Mouse (Mus musculus) MEL (cell line): ENCODE measurements at regions not wholly inside any gene's neighbourhood (a gene's known extent, or its start where the extent isn't known, plus 50 kb on each side); places are given as distances from the start of the nearest gene placed in this dataset.

ENCODE experiments used
- DNase-seq: peaks from one replicate; pipeline ENCODE4 v3.0.0; 2011; ENCODE audit warnings: low read depth, low spot score
- H3K27ac ChIP-seq: 2 replicates; pipeline ENCODE4 v1.5.1; 2012; ENCODE audit warnings: low read depth, mild to moderate bottlenecking, control low read depth, low read length, moderate library complexity; ENCODE audit not compliant: control insufficient read depth
- H3K27me3 ChIP-seq, 2 experiments: fragments of 150-350 bp in 1 of 2; sonication (generic) in 1 of 2; 2 replicates each; pipeline ENCODE4 v1.6.1; 2012; ENCODE audit warnings: low read length in 2 of 2, mild to moderate bottlenecking in 2 of 2, improper control_type of control experiment in 1 of 2, moderate library complexity in 1 of 2; ENCODE audit not compliant: insufficient read depth in 2 of 2, control insufficient read depth in 1 of 2
- H3K36me3 ChIP-seq, 2 experiments: 2 replicates each; pipeline ENCODE4 v1.6.1; 2012 to 2014; ENCODE audit warnings: low read length in 2 of 2, improper control_type of control experiment in 1 of 2, inconsistent platforms in 1 of 2, mild to moderate bottlenecking in 1 of 2; ENCODE audit not compliant: insufficient read depth in 2 of 2, control insufficient read depth in 1 of 2
- H3K4me1 ChIP-seq, 2 experiments: fragments of 150-350 bp in 1 of 2; sonication (generic) in 1 of 2; 2 replicates each; pipeline ENCODE4 v1.6.1; 2012; ENCODE audit warnings: low read length in 2 of 2, improper control_type of control experiment in 1 of 2, mild to moderate bottlenecking in 1 of 2; ENCODE audit not compliant: insufficient read depth in 2 of 2, control insufficient read depth in 1 of 2
- H3K4me3 ChIP-seq, 2 experiments: fragments of 150-350 bp in 1 of 2; sonication (generic) in 1 of 2; 2 replicates each; pipeline ENCODE4 v1.5.1; 2012; ENCODE audit warnings: low read depth in 2 of 2, low read length in 2 of 2, mild to moderate bottlenecking in 2 of 2, moderate library complexity in 2 of 2, control low read depth in 1 of 2, improper control_type of control experiment in 1 of 2; ENCODE audit not compliant: control insufficient read depth in 1 of 2, insufficient read depth in 1 of 2
- H3K79me2 ChIP-seq: 2 replicates; pipeline ENCODE4 v1.6.1; 2012; ENCODE audit warnings: mild to moderate bottlenecking, low read length, moderate library complexity; ENCODE audit not compliant: control insufficient read depth, poor library complexity, insufficient read depth
- H3K9ac ChIP-seq: 2 replicates; pipeline ENCODE4 v1.6.1; 2012; ENCODE audit warnings: low read depth, mild to moderate bottlenecking, control low read depth, low read length, moderate library complexity; ENCODE audit not compliant: control insufficient read depth, poor library complexity, severe bottlenecking
- H3K9me3 ChIP-seq: fragments of 150-350 bp; sonication (generic); replicated peaks from 2 replicates; pipeline ENCODE4 v1.6.1; 2012; ENCODE audit warnings: mild to moderate bottlenecking, low read length, improper control_type of control experiment, moderate library complexity; ENCODE audit not compliant: insufficient read depth
- BHLHE40 ChIP-seq: IDR thresholded peaks from 2 replicates; pipeline ENCODE4 v1.6.1; 2012; ENCODE audit warnings: low read depth, mild to moderate bottlenecking, inconsistent platforms, low read length, improper control_type of control experiment, borderline replicate concordance
- CHD1 ChIP-seq: IDR thresholded peaks from 2 replicates; pipeline ENCODE4 v1.6.1; 2012; ENCODE audit warnings: low read depth, mild to moderate bottlenecking, inconsistent platforms, low read length, improper control_type of control experiment
- CHD2 ChIP-seq: IDR thresholded peaks from 2 replicates; pipeline ENCODE4 v1.6.1; 2011; ENCODE audit warnings: low read length, improper control_type of control experiment
- CTCF ChIP-seq, 3 experiments: IDR thresholded peaks in 2 of 3; conservative IDR thresholded peaks in 1 of 3; 2 replicates each; pipeline ENCODE4 v1.5.1; 2011 to 2012; ENCODE audit warnings: low read length in 3 of 3, low read depth in 2 of 3, mild to moderate bottlenecking in 2 of 3, improper control_type of control experiment in 1 of 3, inconsistent platforms in 1 of 3, mixed read lengths in 1 of 3, moderate library complexity in 1 of 3; ENCODE audit not compliant: control insufficient read depth in 1 of 3, insufficient read depth in 1 of 3, poor library complexity in 1 of 3, severe bottlenecking in 1 of 3
- E2F4 ChIP-seq: IDR thresholded peaks from 2 replicates; pipeline ENCODE4 v1.6.1; 2011; ENCODE audit warnings: low read depth, low read length, improper control_type of control experiment, borderline replicate concordance
- ELF1 ChIP-seq: IDR thresholded peaks from 2 replicates; pipeline ENCODE4 v1.6.1; 2014; ENCODE audit warnings: low read depth, mild to moderate bottlenecking, inconsistent platforms, low read length, improper control_type of control experiment, moderate library complexity
- ETS1 ChIP-seq: IDR thresholded peaks from 2 replicates; pipeline ENCODE4 v1.6.1; 2012; ENCODE audit warnings: low read depth, mild to moderate bottlenecking, inconsistent platforms, low read length, improper control_type of control experiment, moderate library complexity
- GABPA ChIP-seq: IDR thresholded peaks from 2 replicates; pipeline ENCODE4 v1.6.1; 2012; ENCODE audit warnings: low read depth, mild to moderate bottlenecking, inconsistent platforms, low read length, improper control_type of control experiment, moderate library complexity
- HCFC1 ChIP-seq: IDR thresholded peaks from 2 replicates; pipeline ENCODE4 v1.6.1; 2012; ENCODE audit warnings: low read depth, mild to moderate bottlenecking, inconsistent platforms, low read length, improper control_type of control experiment, moderate library complexity
- KAT2A ChIP-seq: conservative IDR thresholded peaks from 2 replicates; pipeline ENCODE4 v1.6.1; 2012; ENCODE audit warnings: low read depth, low read length, improper control_type of control experiment, inconsistent platforms
- MAFK ChIP-seq: IDR thresholded peaks from 2 replicates; pipeline ENCODE4 v1.6.1; 2011; ENCODE audit warnings: low read depth, mild to moderate bottlenecking, low read length, improper control_type of control experiment, borderline replicate concordance
- MAX ChIP-seq: IDR thresholded peaks from 2 replicates; pipeline ENCODE4 v1.6.1; 2011; ENCODE audit warnings: low read length, improper control_type of control experiment
- MAZ ChIP-seq: IDR thresholded peaks from 2 replicates; pipeline ENCODE4 v1.6.1; 2012; ENCODE audit warnings: low read depth, mild to moderate bottlenecking, inconsistent platforms, low read length, improper control_type of control experiment
- MEF2A ChIP-seq: IDR thresholded peaks from 2 replicates; pipeline ENCODE4 v1.6.1; 2014; ENCODE audit warnings: low read depth, mild to moderate bottlenecking, inconsistent platforms, low read length, improper control_type of control experiment; ENCODE audit not compliant: poor library complexity, insufficient replicate concordance, severe bottlenecking; ENCODE audit errors: extremely low read depth
- MYC ChIP-seq: IDR thresholded peaks from 2 replicates; pipeline ENCODE4 v1.6.1; 2011; ENCODE audit warnings: low read depth, mild to moderate bottlenecking, low read length, improper control_type of control experiment, moderate library complexity
- NRF1 ChIP-seq: IDR thresholded peaks from 2 replicates; pipeline ENCODE4 v1.6.1; 2014; ENCODE audit warnings: low read depth, mild to moderate bottlenecking, inconsistent platforms, low read length, improper control_type of control experiment, moderate library complexity; ENCODE audit not compliant: poor library complexity, insufficient read depth, severe bottlenecking
- POLR2AphosphoS2 ChIP-seq: IDR thresholded peaks from 2 replicates; pipeline ENCODE4 v1.6.1; 2011; ENCODE audit warnings: low read length, improper control_type of control experiment
- POLR2AphosphoS5 ChIP-seq: IDR thresholded peaks from 2 replicates; pipeline ENCODE4 v1.6.1; 2012; ENCODE audit warnings: low read depth, borderline replicate concordance, mild to moderate bottlenecking, inconsistent platforms, low read length, moderate library complexity, mixed read lengths
- RAD21 ChIP-seq: IDR thresholded peaks from 2 replicates; pipeline ENCODE4 v1.6.1; 2011; ENCODE audit warnings: mild to moderate bottlenecking, low read depth, low read length, improper control_type of control experiment
- RCOR1 ChIP-seq: IDR thresholded peaks from 2 replicates; pipeline ENCODE4 v1.6.1; 2012; ENCODE audit warnings: low read depth, mild to moderate bottlenecking, inconsistent platforms, low read length, improper control_type of control experiment
- SIN3A ChIP-seq: IDR thresholded peaks from 2 replicates; pipeline ENCODE4 v1.6.1; 2012; ENCODE audit warnings: low read length, improper control_type of control experiment, inconsistent platforms
- SMC3 ChIP-seq: IDR thresholded peaks from 2 replicates; pipeline ENCODE4 v1.6.1; 2011; ENCODE audit warnings: low read depth, low read length, improper control_type of control experiment
- TAL1 ChIP-seq: IDR thresholded peaks from 2 replicates; pipeline ENCODE4 v1.6.1; 2012; ENCODE audit warnings: mild to moderate bottlenecking, inconsistent platforms, low read length, moderate library complexity, mixed read lengths
- TBP ChIP-seq: IDR thresholded peaks from 2 replicates; pipeline ENCODE4 v1.8.0; 2011; ENCODE audit warnings: low read depth, low read length, improper control_type of control experiment
- UBTF ChIP-seq: IDR thresholded peaks from 2 replicates; pipeline ENCODE4 v1.6.1; 2012; ENCODE audit warnings: low read depth, mild to moderate bottlenecking, inconsistent platforms, low read length, improper control_type of control experiment, moderate library complexity, borderline replicate concordance; ENCODE audit not compliant: insufficient read depth
- USF2 ChIP-seq, 2 experiments: IDR thresholded peaks; 2 replicates each; pipeline ENCODE4 v1.6.1; 2011 to 2012; ENCODE audit warnings: improper control_type of control experiment in 2 of 2, low read length in 2 of 2, borderline replicate concordance in 1 of 2, inconsistent platforms in 1 of 2, low read depth in 1 of 2, mild to moderate bottlenecking in 1 of 2; ENCODE audit not compliant: insufficient read depth in 1 of 2
- ZC3H11A ChIP-seq: IDR thresholded peaks from 2 replicates; pipeline ENCODE4 v1.6.1; 2012; ENCODE audit warnings: low read depth, mild to moderate bottlenecking, inconsistent platforms, low read length, improper control_type of control experiment
- ZMIZ1 ChIP-seq: IDR thresholded peaks from 2 replicates; pipeline ENCODE4 v1.6.1; 2012; ENCODE audit warnings: low read depth, mild to moderate bottlenecking, inconsistent platforms, low read length, improper control_type of control experiment, moderate library complexity
- ZNF384 ChIP-seq: IDR thresholded peaks from 2 replicates; pipeline ENCODE4 v1.6.1; 2012; ENCODE audit warnings: low read depth, mild to moderate bottlenecking, inconsistent platforms, low read length, improper control_type of control experiment

- Histone ChIP-seq H3K27ac (no peak overlapping the region), H3K27me3 (no peaks in the 10 kb centered on the region; a peak in 1 of 4 replicates), H3K4me3 (no peak overlapping the region), H3K4me1 (peaks cover 0 to 8% of the 10 kb centered on the region in 2 experiments; a peak in 1 of 4 replicates), H3K9me3 (no peaks in the 10 kb centered on the region), H3K9ac (no peak overlapping the region), H3K36me3 (peaks cover 0 to 5% of the 10 kb centered on the region in 2 experiments; a peak in 1 of 4 replicates), H3K79me2 (no peaks in the 10 kb centered on the region)
- TF ChIP-seq ZNF384 (peak; percentile 93), ELF1 (no peak), MEF2A (no peak), HCFC1 (no peak), SMC3 (peak; percentile 91), USF2 (IDR thresholded peaks at IDR 0.05; ENCODE audit: borderline replicate concordance in 1 of 2, insufficient read depth in 1 of 2, low read depth in 1 of 2, low read length in 2 of 2) (no peak), MAZ (no peak), RCOR1 (no peak), RAD21 (peak; percentile 84), ZMIZ1 (no peak), MAFK (no peak), KAT2A (no peak), BHLHE40 (no peak), E2F4 (no peak), CHD2 (no peak), POLR2AphosphoS2 (no peak), UBTF (no peak), NRF1 (no peak), GABPA (no peak), MYC (0 out of 2 replicates have a peak, but pooled peaks have one; percentile 52), POLR2AphosphoS5 (no peak), SIN3A (no peak), CTCF (IDR thresholded peaks at IDR 0.05 in 2 of 3, conservative IDR thresholded peaks at IDR 0.05 in 1 of 3; ENCODE audit: control insufficient read depth in 1 of 3, insufficient read depth in 1 of 3, low read depth in 2 of 3, low read length in 3 of 3, poor library complexity in 1 of 3, severe bottlenecking in 1 of 3) (peak in 2 of 3 experiments; percentile 31 to 80; a peak in 3 of 6 replicates), TAL1 (no peak), CHD1 (no peak), TBP (no peak), ETS1 (no peak), ZC3H11A (peak; percentile 89), MAX (peak; percentile 69)
- DNase-seq: peak; percentile 67
These were observed 182.5 kb upstream of the Zpld1 start for GRCm38 (mm10) chr16:55480304-55480703.
